Mouse (Mus musculus) forebrain, embryonic 13.5 days (tissue): ENCODE measurements around the gene Rpia. TPM values are rescaled to one million over a fixed set of nuclear protein-coding genes. Genes with fewer than 3 reads are reported as not detected.
"Not testable (repeated sequence)": the region's sequence is repeated elsewhere in the genome, so short reads cannot be mapped to it uniquely, and the experiment has no call there.

Experiments used
- ATAC-seq: fragments of 200-750 bp; cut with Nextera tagmentation; 2 replicates; pipeline ENCODE4 v1.8.0; 2017
- H3K27ac ChIP-seq: fragments of 300-500 bp; sonication (generic); 2 replicates; pipeline ENCODE4 v1.5.1; 2015; ENCODE audit warnings: inconsistent platforms, mild to moderate bottlenecking, moderate library complexity
- H3K27me3 ChIP-seq: fragments of 300-500 bp; sonication (generic); 2 replicates; pipeline ENCODE4 v1.6.1; 2015; ENCODE audit warnings: mild to moderate bottlenecking, inconsistent platforms
- H3K36me3 ChIP-seq: fragments of 300-500 bp; sonication (generic); 2 replicates; pipeline ENCODE4 v1.6.1; 2015; ENCODE audit warnings: mild to moderate bottlenecking, inconsistent platforms; ENCODE audit not compliant: poor library complexity, severe bottlenecking
- H3K4me1 ChIP-seq: fragments of 300-500 bp; sonication (generic); 2 replicates; pipeline ENCODE4 v1.6.1; 2015; ENCODE audit warnings: inconsistent platforms
- H3K4me2 ChIP-seq: fragments of 300-500 bp; sonication (generic); 2 replicates; pipeline ENCODE4 v1.6.1; 2015; ENCODE audit warnings: inconsistent platforms, mild to moderate bottlenecking, moderate library complexity
- H3K4me3 ChIP-seq: fragments of 300-500 bp; sonication (generic); 2 replicates; pipeline ENCODE4 v1.5.1; 2015; ENCODE audit warnings: mild to moderate bottlenecking, inconsistent platforms
- H3K9ac ChIP-seq: fragments of 300-500 bp; sonication (generic); 2 replicates; pipeline ENCODE4 v1.6.1; 2015; ENCODE audit warnings: mild to moderate bottlenecking, inconsistent platforms
- H3K9me3 ChIP-seq: fragments of 300-500 bp; sonication (generic); replicated peaks from 2 replicates; pipeline ENCODE4 v1.6.1; 2016; ENCODE audit warnings: inconsistent platforms
- WGBS: fragments of 180-500 bp; shearing (Covaris S2); methylation state at CpG from one replicate; pipeline ENCODE4 v1.1.7; 2015; 5-methylcytosine and 5-hydroxymethylcytosine counted together
- polyA plus RNA-seq: library from polyadenylated mRNA; unstranded; fragments of >200 nt; fragmentation: Nextera tagmentation; extraction: Ambion mirVana; gene quantifications from 2 replicates; pipeline ENCODE4 v1.2.1, GENCODE M21; 2015

Gene Rpia
- 3.4 and 4.2 TPM in 2 replicates for polyA plus RNA-seq

- Histone ChIP-seq H3K9ac (peak within 1 kb of the TSS; percentile 80), H3K36me3 (peaks cover 13% of the 10 kb centered on the region; the same call in 1 of the 2 replicates), H3K27me3 (no peaks in the 10 kb centered on the region), H3K27ac (peak within 1 kb of the TSS; percentile 77), H3K4me1 (peaks cover 22% of the 10 kb centered on the region), H3K9me3 (no peaks in the 10 kb centered on the region), H3K4me3 (peak within 1 kb of the TSS; percentile 79), H3K4me2 (peak within 1 kb of the TSS; percentile 81)
- under 1% methylated on average over 62 of the region's 62 CpGs for WGBS
- peak; percentile 99 for ATAC-seq
Measured at GRCm38 (mm10) chr6:70791824-70792535, at the start of gene Rpia. TSS of gene Rpia (minus strand) at chr6:70792232.

- 63% methylated on average over 5 of the region's 5 CpGs for WGBS
- Histone ChIP-seq H3K9me3 (no peaks in the 10 kb centered on the region), H3K9ac (no peak overlapping the region), H3K27me3 (no peaks in the 10 kb centered on the region), H3K27ac (no peak overlapping the region), H3K4me3 (no peak overlapping the region), H3K4me1 (peaks cover 10% of the 10 kb centered on the region), H3K36me3 (no peaks in the 10 kb centered on the region), H3K4me2 (no peak overlapping the region)
- ATAC-seq, result no peak
Measured at GRCm38 (mm10) chr6:70840281-70840680, 48.2 kb upstream of the Rpia start.

- peaks cover 7% of the 10 kb centered on the region for H3K4me1 ChIP-seq
- H3K27me3 ChIP-seq, result no peaks in the 10 kb centered on the region
- H3K36me3 ChIP-seq, result no peaks in the 10 kb centered on the region
- no peak for ATAC-seq
- no peaks in the 10 kb centered on the region for H3K9me3 ChIP-seq
- no peak overlapping the region for H3K4me3 ChIP-seq
- no peak overlapping the region for H3K27ac ChIP-seq
- H3K4me2 ChIP-seq, result no peak overlapping the region
- WGBS, result 63% methylated on average over 3 of the region's 3 CpGs
- no peak overlapping the region for H3K9ac ChIP-seq
Measured at GRCm38 (mm10) chr6:70838532-70838931, 46.5 kb upstream of the Rpia start.

- WGBS, result 98% methylated on average over 2 of the region's 2 CpGs
- Histone ChIP-seq H3K4me3 (no peak overlapping the region), H3K4me2 (no peak overlapping the region), H3K27me3 (no peaks in the 10 kb centered on the region), H3K9ac (no peak overlapping the region), H3K36me3 (no peaks in the 10 kb centered on the region), H3K9me3 (no peaks in the 10 kb centered on the region), H3K4me1 (no peaks in the 10 kb centered on the region), H3K27ac (no peak overlapping the region)
- no peak for ATAC-seq
Measured at GRCm38 (mm10) chr6:70837297-70837696, 45.3 kb upstream of the Rpia start.

GRCm38 (mm10) chr6:70831179-70831839 lies 39.3 kb upstream of the Rpia start:
- Histone ChIP-seq H3K9me3 (no peaks in the 10 kb centered on the region), H3K4me1 (no peaks in the 10 kb centered on the region), H3K4me3 (no peak overlapping the region), H3K27me3 (no peaks in the 10 kb centered on the region), H3K9ac (no peak overlapping the region), H3K4me2 (no peak overlapping the region), H3K27ac (no peak overlapping the region), H3K36me3 (no peaks in the 10 kb centered on the region)
- no peak for ATAC-seq
- 87% methylated on average over 10 of the region's 10 CpGs for WGBS

- Histone ChIP-seq H3K27me3 (no peaks in the 10 kb centered on the region), H3K4me3 (no peak overlapping the region), H3K9ac (no peak overlapping the region), H3K4me1 (no peaks in the 10 kb centered on the region), H3K9me3 (no peaks in the 10 kb centered on the region), H3K4me2 (no peak overlapping the region), H3K36me3 (no peaks in the 10 kb centered on the region), H3K27ac (no peak overlapping the region)
- WGBS, result 85% methylated on average over 3 of the region's 3 CpGs
- ATAC-seq, result no peak
Measured at GRCm38 (mm10) chr6:70830552-70830951, 38.5 kb upstream of the Rpia start.

- 72% methylated on average over 2 of the region's 2 CpGs for WGBS
- H3K27ac ChIP-seq, result no peak overlapping the region
- no peaks in the 10 kb centered on the region for H3K4me1 ChIP-seq
- H3K36me3 ChIP-seq, result no peaks in the 10 kb centered on the region
- H3K27me3 ChIP-seq, result no peaks in the 10 kb centered on the region
- no peak overlapping the region for H3K9ac ChIP-seq
- H3K9me3 ChIP-seq, result no peaks in the 10 kb centered on the region
- no peak overlapping the region for H3K4me2 ChIP-seq
- H3K4me3 ChIP-seq, result no peak overlapping the region
- no peak for ATAC-seq
Measured at GRCm38 (mm10) chr6:70829451-70829850, 37.4 kb upstream of the Rpia start.

- H3K36me3 ChIP-seq, result no peaks in the 10 kb centered on the region
- H3K9ac ChIP-seq, result no peak overlapping the region
- H3K4me3 ChIP-seq, result peak overlapping the region; percentile 43
- H3K9me3 ChIP-seq, result no peaks in the 10 kb centered on the region
- no peak overlapping the region for H3K27ac ChIP-seq
- no peaks in the 10 kb centered on the region for H3K27me3 ChIP-seq
- H3K4me1 ChIP-seq, result peaks cover 6% of the 10 kb centered on the region
- ATAC-seq, result no peak; the same call in 1 of the 2 replicates
- 55% methylated on average over 4 of the region's 4 CpGs for WGBS
- peak overlapping the region; percentile 76 for H3K4me2 ChIP-seq
Measured at GRCm38 (mm10) chr6:70824987-70825337, 32.9 kb upstream of the Rpia start.

GRCm38 (mm10) chr6:70824085-70824986 lies 32.3 kb upstream of the Rpia start:
- Histone ChIP-seq H3K9me3 (no peaks in the 10 kb centered on the region), H3K4me1 (peaks cover 6% of the 10 kb centered on the region), H3K9ac (peak overlapping the region; percentile 60), H3K36me3 (no peaks in the 10 kb centered on the region), H3K4me3 (peak overlapping the region; percentile 43), H3K27me3 (no peaks in the 10 kb centered on the region), H3K27ac (no peak overlapping the region), H3K4me2 (peak overlapping the region; percentile 76)
- peak; percentile 96 for ATAC-seq
- 9% methylated on average over 23 of the region's 23 CpGs for WGBS

GRCm38 (mm10) chr6:70823277-70823676 lies 31.2 kb upstream of the Rpia start:
- not testable (repeated sequence) for H3K4me1 ChIP-seq, H3K36me3 ChIP-seq, ATAC-seq, H3K4me3 ChIP-seq, H3K9ac ChIP-seq, H3K9me3 ChIP-seq, H3K4me2 ChIP-seq, H3K27ac ChIP-seq, H3K27me3 ChIP-seq
- WGBS, result 67% methylated on average over 4 of the region's 4 CpGs

- no peak for ATAC-seq
Measured at GRCm38 (mm10) chr6:70822386-70822910, 30.4 kb upstream of the Rpia start.

GRCm38 (mm10) chr6:70821566-70821965 lies 29.5 kb upstream of the Rpia start:
- Histone ChIP-seq H3K27me3 (no peaks in the 10 kb centered on the region), H3K27ac (no peak overlapping the region), H3K9me3 (no peaks in the 10 kb centered on the region), H3K36me3 (no peaks in the 10 kb centered on the region), H3K4me3 (no peak overlapping the region), H3K9ac (no peak overlapping the region), H3K4me2 (no peak overlapping the region), H3K4me1 (peaks cover 6% of the 10 kb centered on the region)
- ATAC-seq, result no peak
- WGBS, result 70% methylated on average over 2 of the region's 2 CpGs

More at GRCm38 (mm10) chr6:70822386-70822910, 30.4 kb upstream of the Rpia start:
- Histone ChIP-seq H3K4me3 (no peak overlapping the region), H3K4me1 (peaks cover 6% of the 10 kb centered on the region), H3K36me3 (no peaks in the 10 kb centered on the region), H3K27ac (no peak overlapping the region), H3K4me2 (no peak overlapping the region), H3K9me3 (no peaks in the 10 kb centered on the region), H3K27me3 (no peaks in the 10 kb centered on the region), H3K9ac (no peak overlapping the region)
- WGBS, result 73% methylated on average over 5 of the region's 5 CpGs
